Mouse (Mus musculus): ENCODE measurements around the gene 6430531B16Rik. TPM values are rescaled to one million over a fixed set of nuclear protein-coding genes. Genes with fewer than 3 reads are reported as not detected.

Gene 6430531B16Rik
- polyA plus RNA-seq, 1 experiment from 2014 or later: 1.4 TPM

DNA sequence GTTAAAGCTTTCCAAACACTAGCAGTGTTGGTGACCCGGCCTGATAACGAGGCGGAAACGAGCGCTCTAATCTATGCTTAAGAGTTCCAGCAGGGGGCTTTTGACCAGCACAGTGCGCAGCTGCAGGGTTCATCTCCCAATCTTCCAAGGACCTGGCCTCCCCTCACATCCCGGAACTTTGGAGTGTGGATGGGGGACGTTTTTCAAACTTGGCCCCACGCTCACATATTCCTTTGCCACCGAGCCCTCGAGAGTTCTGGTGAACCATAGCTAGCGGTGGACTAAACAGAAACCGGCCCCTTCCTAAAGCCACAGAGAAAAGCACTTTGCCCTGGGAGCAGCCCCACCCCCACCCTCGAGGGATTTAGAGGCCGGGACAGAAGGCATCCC, 28.7 kb downstream of the 6430531B16Rik start:
- no peak overlapping the region for H3K9ac ChIP-seq (replicated peaks; ENCODE audit: low read depth, low read length)
- H3K27me3 ChIP-seq (ENCODE audit: control insufficient read depth, insufficient read depth, low read length): peaks cover 26% of the 10 kb centered on the region

DNA sequence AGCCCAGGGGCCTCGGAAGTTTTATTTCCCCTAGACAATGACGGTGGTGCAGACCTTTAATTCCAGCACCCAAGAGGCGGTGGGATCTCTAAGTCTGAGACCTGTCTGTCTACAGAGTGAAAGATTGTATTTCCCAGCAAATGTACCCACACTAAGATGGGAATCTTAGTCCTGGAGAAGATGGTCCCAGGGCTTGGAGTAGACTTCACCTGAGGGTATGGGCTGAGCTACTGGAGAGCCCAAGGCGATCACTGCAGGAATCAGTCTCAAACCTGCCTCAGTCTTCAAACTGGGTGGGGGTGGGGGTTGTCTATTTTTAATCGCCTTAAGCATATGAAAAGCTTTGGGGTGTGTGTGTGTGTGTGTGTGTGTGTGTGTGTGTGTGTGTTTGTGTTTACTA, 32.5 kb downstream of the 6430531B16Rik start:
- Histone ChIP-seq H3K27me3 (ENCODE audit: control insufficient read depth, insufficient read depth, low read length) (peaks cover 49% of the 10 kb centered on the region), H3K4me1 (ENCODE audit: control insufficient read depth, insufficient read depth, low read length) (peaks cover 8% of the 10 kb centered on the region), H3K4me3 (ENCODE audit: low read depth, low read length) (no peak overlapping the region), H3K36me3 (ENCODE audit: control insufficient read depth, insufficient read depth, low read length) (no peaks in the 10 kb centered on the region), H3K9me3 (ENCODE audit: control insufficient read depth, low read length) (no peaks in the 10 kb centered on the region), H3K27ac (ENCODE audit: low read depth, low read length) (no peak overlapping the region), H3K4me2 (ENCODE audit: low read depth, low read length) (no peak overlapping the region), H3K9ac (replicated peaks; ENCODE audit: low read depth, low read length) (no peak overlapping the region)
- 26% methylated on average over 5 of the region's 5 CpGs for WGBS
- no peak for ATAC-seq (ENCODE audit: low read depth)

More for the DNA sequence above, 28.7 kb downstream of the 6430531B16Rik start:
- peak; percentile 69; the same call in 1 of the 2 replicates for ATAC-seq (ENCODE audit: low read depth)
- Histone ChIP-seq H3K27ac (ENCODE audit: low read depth, low read length) (no peak overlapping the region), H3K9me3 (ENCODE audit: control insufficient read depth, low read length) (no peaks in the 10 kb centered on the region), H3K4me2 (ENCODE audit: low read depth, low read length) (peak overlapping the region; percentile 62), H3K4me1 (ENCODE audit: control insufficient read depth, insufficient read depth, low read length) (no peaks in the 10 kb centered on the region), H3K36me3 (ENCODE audit: control insufficient read depth, insufficient read depth, low read length) (no peaks in the 10 kb centered on the region), H3K4me3 (ENCODE audit: low read depth, low read length) (peak overlapping the region; percentile 27)
- 1% methylated on average over 15 of the region's 15 CpGs for WGBS

DNA sequence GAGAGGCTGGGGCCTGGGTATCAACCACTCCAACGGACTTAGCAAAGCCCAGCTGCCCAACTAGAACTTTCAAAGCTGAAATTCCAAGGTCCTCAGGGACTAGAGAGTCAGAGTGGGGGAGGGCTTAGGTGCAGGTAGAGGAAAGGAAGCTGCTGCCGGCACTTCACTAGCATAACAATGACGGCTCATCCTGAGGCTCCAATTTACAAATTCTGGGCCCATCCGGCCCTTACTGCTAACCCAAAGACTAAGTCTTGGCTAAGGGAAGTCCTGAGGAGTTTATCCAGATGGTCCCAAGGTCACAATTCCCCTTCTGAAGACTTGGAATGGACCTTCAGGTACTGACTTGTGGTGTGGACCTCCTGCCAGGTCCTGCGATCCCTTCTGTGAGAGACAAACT, 33.0 kb downstream of the 6430531B16Rik start:
- Histone ChIP-seq H3K4me1 (ENCODE audit: control insufficient read depth, insufficient read depth, low read length) (peaks cover 8% of the 10 kb centered on the region), H3K4me2 (ENCODE audit: low read depth, low read length) (no peak overlapping the region), H3K4me3 (ENCODE audit: low read depth, low read length) (no peak overlapping the region), H3K9me3 (ENCODE audit: control insufficient read depth, low read length) (no peaks in the 10 kb centered on the region), H3K9ac (replicated peaks; ENCODE audit: low read depth, low read length) (no peak overlapping the region), H3K36me3 (ENCODE audit: control insufficient read depth, insufficient read depth, low read length) (no peaks in the 10 kb centered on the region), H3K27ac (ENCODE audit: low read depth, low read length) (no peak overlapping the region), H3K27me3 (ENCODE audit: control insufficient read depth, insufficient read depth, low read length) (peaks cover 49% of the 10 kb centered on the region)
- 11% methylated on average over 5 of the region's 5 CpGs for WGBS
- no peak for ATAC-seq (ENCODE audit: low read depth)

DNA sequence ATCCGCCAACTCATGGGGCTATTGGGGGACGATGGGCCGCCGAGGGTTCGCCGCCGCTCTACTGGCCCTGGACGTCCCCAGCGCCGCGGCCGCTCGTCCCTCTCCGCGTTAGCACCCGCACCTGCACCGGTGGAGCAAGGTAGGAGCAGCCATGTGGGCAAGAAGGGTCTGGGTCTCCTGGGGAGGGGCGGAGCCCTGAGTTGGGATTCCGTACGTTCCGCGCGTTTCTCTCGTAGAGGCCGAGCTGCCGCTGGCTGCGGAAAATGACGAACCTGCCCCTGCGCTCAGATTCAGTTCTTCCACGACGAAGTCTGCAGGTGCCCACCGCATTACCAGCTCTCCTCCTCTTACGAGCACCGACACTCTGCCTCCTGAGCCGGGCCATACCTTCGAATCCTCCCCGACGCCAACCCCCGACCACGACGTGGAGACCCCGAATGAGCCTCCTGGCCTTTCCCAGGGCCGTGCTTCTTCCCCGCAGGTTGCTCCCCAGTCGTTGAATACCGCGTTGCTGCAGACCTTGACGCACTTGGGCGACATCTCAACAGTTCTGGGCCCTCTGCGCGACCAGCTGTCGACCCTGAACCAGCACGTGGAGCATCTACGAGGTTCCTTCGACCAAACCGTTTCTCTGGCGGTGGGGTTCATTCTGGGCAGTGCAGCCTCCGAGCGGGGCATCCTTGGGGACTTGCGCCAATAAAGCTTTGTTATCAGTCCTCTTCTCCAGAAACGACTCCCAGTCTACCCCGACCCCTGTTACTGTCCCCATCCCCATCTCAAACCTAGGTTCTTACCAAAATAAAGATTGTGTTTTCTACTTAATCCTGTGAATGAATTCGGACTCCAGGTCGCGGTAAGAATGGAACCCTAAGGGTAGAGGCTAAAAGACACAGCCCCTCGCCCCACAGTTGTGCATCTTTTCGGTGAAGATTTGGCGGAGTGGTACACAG, 34.0 kb downstream of the 6430531B16Rik start:
- H3K4me3 ChIP-seq (ENCODE audit: low read depth, low read length): peak overlapping the region; percentile 26
- peaks cover 48% of the 10 kb centered on the region for H3K27me3 ChIP-seq (ENCODE audit: control insufficient read depth, insufficient read depth, low read length)
- no peak overlapping the region for H3K9ac ChIP-seq (replicated peaks; ENCODE audit: low read depth, low read length)
- H3K9me3 ChIP-seq (ENCODE audit: control insufficient read depth, low read length): no peaks in the 10 kb centered on the region
- H3K27ac ChIP-seq (ENCODE audit: low read depth, low read length): no peak overlapping the region
- H3K36me3 ChIP-seq (ENCODE audit: control insufficient read depth, insufficient read depth, low read length): no peaks in the 10 kb centered on the region
- H3K4me2 ChIP-seq (ENCODE audit: low read depth, low read length): peak overlapping the region; percentile 43
- peaks cover 8% of the 10 kb centered on the region for H3K4me1 ChIP-seq (ENCODE audit: control insufficient read depth, insufficient read depth, low read length)
- ATAC-seq (ENCODE audit: low read depth): no peak
- WGBS: 3% methylated on average over 67 of the region's 68 CpGs

DNA sequence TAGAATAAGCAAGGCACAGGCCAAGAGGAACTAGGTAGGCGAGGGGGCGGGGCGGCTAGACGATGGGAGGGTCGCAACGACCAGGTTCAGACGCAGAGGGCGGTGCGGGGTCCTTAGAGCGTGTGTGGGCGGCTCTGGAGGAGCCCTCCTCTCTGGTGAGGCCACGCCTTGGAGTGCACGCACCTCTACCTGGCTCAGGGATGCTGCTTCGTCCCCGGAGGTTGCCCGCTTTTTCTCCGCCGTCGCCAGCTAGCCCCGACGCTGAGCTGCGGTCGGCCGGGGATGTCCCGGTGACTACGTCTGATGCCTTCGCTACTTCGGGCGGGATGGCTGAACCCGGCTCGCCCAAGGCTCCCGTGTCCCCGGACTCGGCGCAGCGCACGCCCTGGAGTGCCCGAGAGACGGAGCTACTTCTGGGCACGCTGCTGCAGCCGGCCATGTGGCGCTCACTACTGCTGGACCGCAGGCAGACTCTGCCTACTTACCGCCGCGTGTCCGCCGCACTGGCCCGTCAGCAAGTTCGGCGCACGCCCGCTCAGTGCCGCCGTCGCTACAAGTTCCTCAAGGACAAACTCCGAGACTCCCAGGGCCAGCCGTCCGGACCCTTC, 34.8 kb downstream of the 6430531B16Rik start, which contains the start of gene Utf1:
TSS of gene Utf1 (plus strand) at position 116 of the 608 bp plus-strand sequence.
- 2% methylated on average over 56 of the region's 59 CpGs for WGBS
- H3K27me3 ChIP-seq (ENCODE audit: control insufficient read depth, insufficient read depth, low read length): peaks cover 46% of the 10 kb centered on the region
- peaks cover 8% of the 10 kb centered on the region for H3K4me1 ChIP-seq (ENCODE audit: control insufficient read depth, insufficient read depth, low read length)
- H3K9ac ChIP-seq (replicated peaks; ENCODE audit: low read depth, low read length): no peak within 1 kb of the TSS
- H3K9me3 ChIP-seq (ENCODE audit: control insufficient read depth, low read length): no peaks in the 10 kb centered on the region
- peak within 1 kb of the TSS; percentile 26 for H3K4me3 ChIP-seq (ENCODE audit: low read depth, low read length)
- no peak within 1 kb of the TSS for H3K27ac ChIP-seq (ENCODE audit: low read depth, low read length)
- H3K36me3 ChIP-seq (ENCODE audit: control insufficient read depth, insufficient read depth, low read length): no peaks in the 10 kb centered on the region
- peak within 1 kb of the TSS; percentile 43 for H3K4me2 ChIP-seq (ENCODE audit: low read depth, low read length)
- peak; percentile 58; the same call in 1 of the 2 replicates for ATAC-seq (ENCODE audit: low read depth)

DNA sequence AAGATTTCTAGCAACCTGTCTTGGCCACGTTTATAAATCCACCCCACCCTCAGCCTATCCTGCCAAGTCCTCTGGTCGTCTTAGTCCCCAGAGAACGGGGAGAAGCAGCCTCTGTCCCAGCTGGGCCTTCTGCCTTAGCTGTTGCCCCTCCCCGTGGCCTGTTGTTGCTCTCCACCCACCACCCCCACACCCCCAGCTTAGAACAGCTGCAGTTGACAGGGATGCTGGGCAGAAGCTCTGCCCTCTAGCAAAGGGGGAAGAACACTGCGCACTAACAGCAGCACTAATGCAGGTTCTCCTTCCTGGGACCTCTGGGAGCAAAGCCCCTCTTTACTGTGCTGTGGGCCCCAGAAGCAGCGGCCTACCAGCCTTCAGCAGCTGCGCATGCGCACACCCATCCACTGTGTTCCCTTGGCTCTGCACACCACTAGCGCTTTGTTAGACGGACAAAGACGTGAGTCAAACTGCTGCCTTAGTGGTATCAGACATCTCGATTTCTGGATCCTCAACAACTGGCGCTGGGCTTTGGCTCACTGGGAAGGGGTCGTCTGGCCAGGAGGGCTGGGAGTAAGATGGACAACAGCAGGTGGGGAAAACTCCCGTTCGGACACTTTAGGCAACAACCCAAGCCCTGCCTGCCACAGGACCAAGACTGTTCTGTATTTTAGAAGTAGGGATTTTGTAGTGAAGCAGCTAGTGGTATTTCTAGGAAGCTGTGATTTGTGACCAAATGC, 37.9 kb downstream of the 6430531B16Rik start:
- no peak overlapping the region for H3K4me3 ChIP-seq (ENCODE audit: low read depth, low read length)
- 66% methylated on average over 16 of the region's 16 CpGs for WGBS
- no peak for ATAC-seq (ENCODE audit: low read depth)
- H3K36me3 ChIP-seq (ENCODE audit: control insufficient read depth, insufficient read depth, low read length): no peaks in the 10 kb centered on the region
- H3K4me1 ChIP-seq (ENCODE audit: control insufficient read depth, insufficient read depth, low read length): peaks cover 8% of the 10 kb centered on the region
- H3K27me3 ChIP-seq (ENCODE audit: control insufficient read depth, insufficient read depth, low read length): peaks cover 30% of the 10 kb centered on the region
- H3K27ac ChIP-seq (ENCODE audit: low read depth, low read length): no peak overlapping the region
- no peak overlapping the region for H3K9ac ChIP-seq (replicated peaks; ENCODE audit: low read depth, low read length)
- H3K9me3 ChIP-seq (ENCODE audit: control insufficient read depth, low read length): no peaks in the 10 kb centered on the region
- H3K4me2 ChIP-seq (ENCODE audit: low read depth, low read length): no peak overlapping the region

DNA sequence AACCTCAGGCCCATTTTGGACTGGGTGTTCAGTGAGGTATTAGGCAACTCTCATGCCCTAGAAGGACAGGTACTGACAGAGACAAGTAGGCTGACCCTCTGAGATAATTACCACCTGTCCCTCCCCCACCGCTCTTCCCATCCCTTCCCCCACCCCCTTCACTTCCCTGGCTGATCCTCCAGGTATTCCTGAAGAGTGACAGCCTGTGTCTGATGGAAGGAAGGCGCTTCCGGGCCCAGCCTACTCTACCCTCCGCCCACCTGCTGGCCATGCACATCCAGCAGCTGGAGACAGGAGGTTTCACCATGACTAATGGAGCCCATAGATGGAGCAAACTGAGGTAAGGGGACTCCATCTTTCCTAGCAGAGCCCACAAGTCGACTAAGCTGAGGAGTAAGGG, 40.7 kb downstream of the 6430531B16Rik start:
- no peak overlapping the region for H3K27ac ChIP-seq (ENCODE audit: low read depth, low read length)
- 74% methylated on average over 5 of the region's 5 CpGs for WGBS
- no peaks in the 10 kb centered on the region for H3K4me1 ChIP-seq (ENCODE audit: control insufficient read depth, insufficient read depth, low read length)
- no peak overlapping the region for H3K4me3 ChIP-seq (ENCODE audit: low read depth, low read length)
- H3K27me3 ChIP-seq (ENCODE audit: control insufficient read depth, insufficient read depth, low read length): peaks cover 2% of the 10 kb centered on the region
- H3K9ac ChIP-seq (replicated peaks; ENCODE audit: low read depth, low read length): no peak overlapping the region
- H3K9me3 ChIP-seq (ENCODE audit: control insufficient read depth, low read length): no peaks in the 10 kb centered on the region
- no peak overlapping the region for H3K4me2 ChIP-seq (ENCODE audit: low read depth, low read length)
- H3K36me3 ChIP-seq (ENCODE audit: control insufficient read depth, insufficient read depth, low read length): no peaks in the 10 kb centered on the region
- ATAC-seq (ENCODE audit: low read depth): no peak

DNA sequence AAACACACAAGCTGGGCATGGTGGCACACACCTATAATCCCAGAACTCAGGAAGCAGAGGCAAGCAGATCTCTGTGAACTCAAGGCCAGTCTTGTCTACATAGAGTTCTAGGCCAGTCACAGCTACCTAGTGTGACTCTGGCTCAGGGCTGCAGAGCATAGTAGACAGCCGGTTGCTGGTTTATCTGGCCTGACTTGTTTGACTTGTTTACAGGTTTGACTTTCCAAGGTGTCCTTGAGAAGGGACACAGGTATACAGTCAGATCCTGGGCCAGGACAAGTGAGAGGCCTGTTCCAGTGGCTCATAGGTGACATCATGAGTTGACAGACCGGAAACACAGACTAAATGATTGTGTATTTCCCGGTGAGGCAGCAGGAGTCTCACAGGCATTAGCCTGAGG, 41.4 kb downstream of the 6430531B16Rik start:
- H3K4me2 ChIP-seq (ENCODE audit: low read depth, low read length): no peak overlapping the region
- H3K4me1 ChIP-seq (ENCODE audit: control insufficient read depth, insufficient read depth, low read length): no peaks in the 10 kb centered on the region
- no peak overlapping the region for H3K9ac ChIP-seq (replicated peaks; ENCODE audit: low read depth, low read length)
- no peaks in the 10 kb centered on the region; the same call in 1 of the 2 replicates for H3K27me3 ChIP-seq (ENCODE audit: control insufficient read depth, insufficient read depth, low read length)
- H3K4me3 ChIP-seq (ENCODE audit: low read depth, low read length): no peak overlapping the region
- no peak for ATAC-seq (ENCODE audit: low read depth)
- WGBS: 92% methylated on average over 3 of the region's 3 CpGs
- H3K27ac ChIP-seq (ENCODE audit: low read depth, low read length): no peak overlapping the region
- no peaks in the 10 kb centered on the region for H3K9me3 ChIP-seq (ENCODE audit: control insufficient read depth, low read length)
- no peaks in the 10 kb centered on the region; the same call in 1 of the 2 replicates for H3K36me3 ChIP-seq (ENCODE audit: control insufficient read depth, insufficient read depth, low read length)
